Mouse (Mus musculus) small intestine, adult 2 months (tissue): Measurements from ENCODE around the gene Atp1a4.

Experiments
- CTCF ChIP-seq: fragments of 200-500 bp; IDR thresholded peaks from 2 replicates; pipeline ENCODE4 v1.5.1; 2012; ENCODE audit warnings: low read depth, mild to moderate bottlenecking, control low read depth, inconsistent platforms, low read length, moderate library complexity, mixed read lengths; ENCODE audit not compliant: insufficient replicate concordance, insufficient read length; ENCODE audit errors: extremely low read depth
- POLR2A ChIP-seq: fragments of 200-500 bp; IDR thresholded peaks from 2 replicates; pipeline ENCODE4 v1.6.1; 2012; ENCODE audit warnings: low read depth, mild to moderate bottlenecking, control low read depth, inconsistent platforms, low read length, moderate library complexity

GRCm38 (mm10) chr1:172302311-172302710 is 44.1 kb upstream of the Atp1a4 start:
- TF ChIP-seq CTCF (no peak), POLR2A (no peak)
